Mouse (Mus musculus) small intestine, adult 2 months (tissue): ENCODE results near the gene Jun.

Source experiments
- CTCF ChIP-seq: fragments of 200-500 bp; IDR thresholded peaks from 2 replicates; pipeline ENCODE4 v1.5.1; 2012; ENCODE audit warnings: low read depth, mild to moderate bottlenecking, control low read depth, inconsistent platforms, low read length, moderate library complexity, mixed read lengths; ENCODE audit not compliant: insufficient replicate concordance, insufficient read length; ENCODE audit errors: extremely low read depth
- POLR2A ChIP-seq: fragments of 200-500 bp; IDR thresholded peaks from 2 replicates; pipeline ENCODE4 v1.6.1; 2012; ENCODE audit warnings: low read depth, mild to moderate bottlenecking, control low read depth, inconsistent platforms, low read length, moderate library complexity

DNA sequence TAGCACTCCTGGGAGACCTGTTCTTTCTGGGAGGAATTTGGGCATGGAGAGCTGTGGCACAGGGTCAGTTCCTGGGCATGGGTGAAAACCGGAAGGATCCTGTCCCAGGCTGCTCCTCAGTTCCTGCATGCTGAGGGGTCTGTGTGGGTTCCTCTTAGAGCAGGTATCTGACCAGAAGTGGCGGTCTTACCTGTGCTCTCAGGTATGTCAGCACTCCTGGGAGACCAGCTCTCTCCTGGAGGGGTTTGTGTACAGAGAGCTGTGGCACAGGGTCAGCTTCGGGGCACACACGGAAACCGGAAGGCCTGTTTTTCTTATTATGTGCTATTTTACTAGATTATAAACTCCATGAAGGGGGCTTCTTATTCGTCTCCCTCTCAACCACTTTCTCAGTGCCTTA is 7.3 kb downstream of the Jun start:
- TF ChIP-seq POLR2A (no peak), CTCF (no peak)
